Mouse (Mus musculus): ENCODE results near the gene Adam1a. TPM values are rescaled to one million over a fixed set of nuclear protein-coding genes. Genes with fewer than 3 reads are reported as not detected.

The Adam1a gene
- polyA plus RNA-seq, 2 experiments: 0.28 to 1.6 TPM

DNA sequence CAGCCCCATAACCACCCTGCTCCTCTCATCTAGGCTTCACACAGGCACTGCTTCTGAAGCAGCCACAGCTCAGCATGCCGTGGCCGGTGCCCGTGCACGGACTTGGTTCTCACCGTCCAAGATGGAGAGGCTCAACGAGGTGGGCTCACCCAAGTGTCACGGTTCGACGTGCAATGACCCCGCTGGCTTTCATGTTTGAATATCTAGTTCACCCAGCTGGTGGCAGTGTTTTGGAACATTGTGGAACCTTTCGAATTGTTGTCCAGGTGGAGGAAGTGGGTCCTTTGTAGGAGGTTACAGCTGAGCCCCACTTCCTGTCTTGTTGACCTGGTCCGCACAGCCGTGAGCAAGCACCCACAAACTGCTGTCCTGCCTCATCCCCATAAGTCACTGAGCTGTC is 28.9 kb upstream of the Adam1a start:
- Histone ChIP-seq H3K36me3 (replicated peaks; ENCODE audit: control insufficient read depth, insufficient read depth, low read depth) (peaks cover 8% of the 10 kb centered on the region), H3K9me3 (ENCODE audit: control insufficient read depth, low read length) (no peaks in the 10 kb centered on the region), H3K4me1 (replicated peaks; ENCODE audit: control insufficient read depth in 2 of 2, insufficient read depth in 2 of 2, low read length in 1 of 2) (no peaks in the 10 kb centered on the region), H3K4me3 (ENCODE audit: insufficient read depth in 1 of 2, low read depth in 2 of 2, low read length in 2 of 2) (no peak overlapping the region), H3K27ac (no peak overlapping the region), H3K9ac (replicated peaks) (no peak overlapping the region), H3K27me3 (ENCODE audit: control insufficient read depth, insufficient read depth, low read length) (no peaks in the 10 kb centered on the region), H3K4me2 (ENCODE audit: low read depth) (no peak overlapping the region)
- 79% methylated on average over 13 of the region's 13 CpGs for WGBS (ENCODE audit: insufficient replicate concordance)
- DNase-seq (ENCODE audit: low read depth in 3 of 3, low spot score in 3 of 3) (no peak), ATAC-seq (ENCODE audit: insufficient read depth) (no peak)
- TF ChIP-seq CTCF (IDR thresholded peaks at IDR 0.05; ENCODE audit: low read depth) (no peak), EP300 (IDR thresholded peaks at IDR 0.05; ENCODE audit: low read depth) (no peak)

DNA sequence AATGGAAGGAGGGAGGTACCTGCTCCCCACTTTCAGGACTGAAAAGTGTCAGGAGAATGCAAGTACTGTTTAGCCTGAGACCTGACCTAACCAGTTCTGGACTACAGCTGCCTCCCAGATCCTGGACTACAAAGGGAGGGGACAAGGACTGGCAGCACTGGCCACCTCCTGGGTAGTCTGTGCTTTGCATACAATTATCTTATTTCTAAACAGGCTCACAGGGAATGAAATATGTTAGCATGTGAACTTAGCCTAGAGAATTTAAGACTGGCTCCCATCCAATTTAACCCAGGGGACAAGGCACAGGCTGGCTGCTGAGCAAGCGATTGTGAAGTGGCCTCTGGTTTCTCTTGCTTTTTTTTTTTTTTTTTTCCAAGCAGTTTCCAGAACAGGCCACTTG is 25.5 kb upstream of the Adam1a start:
- no peak for TF ChIP-seq CTCF (IDR thresholded peaks at IDR 0.05; ENCODE audit: low read depth)
- no peak for TF ChIP-seq EP300 (IDR thresholded peaks at IDR 0.05; ENCODE audit: low read depth)
- H3K4me2 ChIP-seq (ENCODE audit: low read depth): no peak overlapping the region
- no peak for DNase-seq (ENCODE audit: low read depth in 3 of 3, low spot score in 3 of 3)
- no peak overlapping the region for H3K4me3 ChIP-seq (ENCODE audit: insufficient read depth in 1 of 2, low read depth in 2 of 2, low read length in 2 of 2)
- H3K27ac ChIP-seq: no peak overlapping the region
- no peak for ATAC-seq (ENCODE audit: insufficient read depth)
- H3K9me3 ChIP-seq (ENCODE audit: control insufficient read depth, low read length): no peaks in the 10 kb centered on the region
- no peak overlapping the region for H3K9ac ChIP-seq (replicated peaks)
- 71% methylated on average over 1 of the region's 1 CpGs for WGBS (ENCODE audit: insufficient replicate concordance)
- peaks cover 0 to 2% of the 10 kb centered on the region in 2 experiments; a peak in 1 of 4 replicates for H3K4me1 ChIP-seq (replicated peaks; ENCODE audit: control insufficient read depth in 2 of 2, insufficient read depth in 2 of 2, low read length in 1 of 2)
- no peaks in the 10 kb centered on the region for H3K27me3 ChIP-seq (ENCODE audit: control insufficient read depth, insufficient read depth, low read length)
- peaks cover 4% of the 10 kb centered on the region for H3K36me3 ChIP-seq (replicated peaks; ENCODE audit: control insufficient read depth, insufficient read depth, low read depth)

DNA sequence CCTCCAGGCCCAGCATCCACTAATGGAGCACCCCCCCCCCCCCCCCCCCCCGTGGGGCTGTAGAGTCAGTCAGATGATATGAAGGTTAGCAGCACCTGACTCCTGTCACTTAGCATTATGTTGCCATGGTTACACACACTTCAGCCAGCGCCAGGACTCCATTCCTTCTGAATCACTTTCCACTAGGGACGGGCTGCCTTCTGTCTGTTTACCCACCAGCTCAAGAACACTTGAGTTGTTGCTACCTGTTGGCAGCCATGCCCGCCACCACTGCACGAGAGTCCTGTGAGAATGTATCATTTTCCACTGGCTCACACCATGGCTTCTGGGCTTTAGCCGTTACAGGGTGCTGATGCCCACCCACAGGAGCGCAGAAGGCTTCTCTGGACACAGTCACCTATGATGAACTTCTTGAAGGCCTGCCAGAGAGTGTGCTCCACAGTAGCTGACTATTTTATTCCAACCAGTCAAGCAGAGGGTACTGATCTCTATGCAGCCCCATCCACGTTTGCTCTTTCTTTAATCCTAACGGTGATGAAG is 24.7 kb upstream of the Adam1a start:
- 74% methylated on average over 9 of the region's 9 CpGs for WGBS (ENCODE audit: insufficient replicate concordance)

GRCm38 (mm10) chr5:121566035-121566681 is 20.9 kb upstream of the Adam1a start:
- no peaks in the 10 kb centered on the region for H3K9me3 ChIP-seq (ENCODE audit: control insufficient read depth, low read length)
- no peak overlapping the region for H3K4me3 ChIP-seq (ENCODE audit: insufficient read depth in 1 of 2, low read depth in 2 of 2, low read length in 2 of 2)
- peaks cover 0 to 5% of the 10 kb centered on the region in 2 experiments; a peak in 2 of 4 replicates for H3K4me1 ChIP-seq (replicated peaks; ENCODE audit: control insufficient read depth in 2 of 2, insufficient read depth in 2 of 2, low read length in 1 of 2)
- H3K36me3 ChIP-seq (replicated peaks; ENCODE audit: control insufficient read depth, insufficient read depth, low read depth): peaks cover 4% of the 10 kb centered on the region
- H3K27me3 ChIP-seq (ENCODE audit: control insufficient read depth, insufficient read depth, low read length): no peaks in the 10 kb centered on the region
- no peak overlapping the region for H3K9ac ChIP-seq (replicated peaks)
- TF ChIP-seq EP300 (IDR thresholded peaks at IDR 0.05; ENCODE audit: low read depth) (no peak), CTCF (IDR thresholded peaks at IDR 0.05; ENCODE audit: low read depth) (no peak)
- no peak overlapping the region for H3K4me2 ChIP-seq (ENCODE audit: low read depth)
- ATAC-seq (ENCODE audit: insufficient read depth) (no peak), DNase-seq (ENCODE audit: low read depth in 3 of 3, low spot score in 3 of 3) (no peak)
- 76% methylated on average over 16 of the region's 16 CpGs for WGBS (ENCODE audit: insufficient replicate concordance)
- H3K27ac ChIP-seq: no peak overlapping the region

More for the DNA sequence above, 24.7 kb upstream of the Adam1a start:
- no peak overlapping the region for H3K27ac ChIP-seq
- DNase-seq (ENCODE audit: low read depth in 3 of 3, low spot score in 3 of 3) (no peak), ATAC-seq (ENCODE audit: insufficient read depth) (no peak)
- TF ChIP-seq CTCF (IDR thresholded peaks at IDR 0.05; ENCODE audit: low read depth): no peak
- no peak for TF ChIP-seq EP300 (IDR thresholded peaks at IDR 0.05; ENCODE audit: low read depth)
- H3K4me3 ChIP-seq (ENCODE audit: insufficient read depth in 1 of 2, low read depth in 2 of 2, low read length in 2 of 2): no peak overlapping the region
- peaks cover 4% of the 10 kb centered on the region for H3K36me3 ChIP-seq (replicated peaks; ENCODE audit: control insufficient read depth, insufficient read depth, low read depth)
- H3K9ac ChIP-seq (replicated peaks): no peak overlapping the region
- H3K27me3 ChIP-seq (ENCODE audit: control insufficient read depth, insufficient read depth, low read length): no peaks in the 10 kb centered on the region
- peaks cover 0 to 2% of the 10 kb centered on the region in 2 experiments; a peak in 1 of 4 replicates for H3K4me1 ChIP-seq (replicated peaks; ENCODE audit: control insufficient read depth in 2 of 2, insufficient read depth in 2 of 2, low read length in 1 of 2)
- no peaks in the 10 kb centered on the region for H3K9me3 ChIP-seq (ENCODE audit: control insufficient read depth, low read length)
- H3K4me2 ChIP-seq (ENCODE audit: low read depth): no peak overlapping the region

GRCm38 (mm10) chr5:121564468-121564895 is 19.2 kb upstream of the Adam1a start:
- Histone ChIP-seq H3K36me3 (replicated peaks; ENCODE audit: control insufficient read depth, insufficient read depth, low read depth) (no peaks in the 10 kb centered on the region), H3K9me3 (ENCODE audit: control insufficient read depth, low read length) (no peaks in the 10 kb centered on the region), H3K4me3 (ENCODE audit: insufficient read depth in 1 of 2, low read depth in 2 of 2, low read length in 2 of 2) (peak overlapping the region in 1 of 2 experiments; percentile 37; a peak in 1 of 4 replicates), H3K4me1 (replicated peaks; ENCODE audit: control insufficient read depth in 2 of 2, insufficient read depth in 2 of 2, low read length in 1 of 2) (peaks cover 0 to 5% of the 10 kb centered on the region in 2 experiments; a peak in 2 of 4 replicates), H3K27me3 (ENCODE audit: control insufficient read depth, insufficient read depth, low read length) (no peaks in the 10 kb centered on the region), H3K4me2 (ENCODE audit: low read depth) (peak overlapping the region; percentile 61), H3K9ac (replicated peaks) (peak overlapping the region; percentile 23; the same call in 1 of the 2 replicates), H3K27ac (no peak overlapping the region)
- 6% methylated on average over 11 of the region's 11 CpGs for WGBS (ENCODE audit: insufficient replicate concordance)
- peak; percentile 42; the same call in 1 of the 2 replicates for ATAC-seq (ENCODE audit: insufficient read depth)
- peak; percentile 95 for TF ChIP-seq CTCF (IDR thresholded peaks at IDR 0.05; ENCODE audit: low read depth)
- no peak for TF ChIP-seq EP300 (IDR thresholded peaks at IDR 0.05; ENCODE audit: low read depth)
- peak; percentile 55 to 68 (median 57) for DNase-seq (ENCODE audit: low read depth in 3 of 3, low spot score in 3 of 3)

All from liver, embryonic 14.5 days (tissue).